Mouse (Mus musculus) adipocyte (in vitro differentiated cells): Measurements from ENCODE around the gene Abtb2.

Experiments
- DNase-seq: peaks from one replicate; pipeline ENCODE4 v3.0.0-alpha.2; 2016; ENCODE audit warnings: low spot score

Abtb2 gene

GRCm38 (mm10) chr2:103743536-103743935 is 177.4 kb downstream of the Abtb2 start:
- no peak for DNase-seq

- DNase-seq: peak; percentile 79
Observed at GRCm38 (mm10) chr2:103743988-103744387, 177.9 kb downstream of the Abtb2 start.

GRCm38 (mm10) chr2:103745481-103745880 is 179.4 kb downstream of the Abtb2 start:
- peak; percentile 58 for DNase-seq

- DNase-seq: no peak
Observed at GRCm38 (mm10) chr2:103746096-103746495, 180.0 kb downstream of the Abtb2 start.

- no peak for DNase-seq
Observed at GRCm38 (mm10) chr2:103746761-103747160, 180.7 kb downstream of the Abtb2 start.

GRCm38 (mm10) chr2:103747891-103748290 is 181.8 kb downstream of the Abtb2 start:
- DNase-seq: no peak

GRCm38 (mm10) chr2:103749091-103749490 is 183.0 kb downstream of the Abtb2 start:
- no peak for DNase-seq

GRCm38 (mm10) chr2:103751771-103752170 is 185.7 kb downstream of the Abtb2 start:
- no peak for DNase-seq

- DNase-seq: no peak
Observed at GRCm38 (mm10) chr2:103754614-103755013, 188.5 kb downstream of the Abtb2 start.

- no peak for DNase-seq
Observed at GRCm38 (mm10) chr2:103755458-103756085, 189.5 kb downstream of the Abtb2 start.

- DNase-seq: peak; percentile 49
Observed at GRCm38 (mm10) chr2:103760421-103760820, 194.3 kb downstream of the Abtb2 start.

GRCm38 (mm10) chr2:103760906-103761716 is 195.0 kb downstream of the Abtb2 start, which contains the start of gene Nat10:
Nat10 (minus strand) TSS chr2:103761270.
- peak; percentile 99 for DNase-seq

- DNase-seq: peak; percentile 40
Observed at GRCm38 (mm10) chr2:103761993-103762392, 195.9 kb downstream of the Abtb2 start.

- no peak for DNase-seq
Observed at GRCm38 (mm10) chr2:103762492-103762891, 196.4 kb downstream of the Abtb2 start.
